Mouse (Mus musculus): ENCODE data around the gene Chst7.

The Chst7 gene

GRCm38 (mm10) chrX:20059381-20059971 lies at the start of gene Chst7:
Gene Chst7 (plus strand): TSS chrX:20059560.
- ATAC-seq (ENCODE audit: low TSS enrichment) = peak; percentile 96

DNA sequence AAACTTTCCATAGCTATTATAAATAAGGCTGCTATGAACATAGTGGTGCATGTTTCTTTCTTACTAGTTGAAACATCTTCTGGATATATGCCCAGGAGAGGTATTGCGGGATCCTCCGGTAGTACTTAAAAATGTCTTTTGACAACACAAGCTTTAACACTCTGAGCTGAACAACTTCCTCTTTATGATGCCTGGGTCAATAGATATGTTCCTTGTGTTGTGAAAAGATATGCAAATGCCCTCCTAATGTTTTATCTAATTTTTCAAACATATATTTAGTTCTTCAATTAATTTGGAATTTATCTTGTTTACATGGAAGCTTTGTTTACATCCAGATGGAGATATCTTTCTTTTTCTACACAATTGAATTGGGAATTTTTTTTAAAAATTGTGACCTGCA lies 47.1 kb upstream of the Chst7 start:
- ATAC-seq (ENCODE audit: low TSS enrichment) = no peak

DNA sequence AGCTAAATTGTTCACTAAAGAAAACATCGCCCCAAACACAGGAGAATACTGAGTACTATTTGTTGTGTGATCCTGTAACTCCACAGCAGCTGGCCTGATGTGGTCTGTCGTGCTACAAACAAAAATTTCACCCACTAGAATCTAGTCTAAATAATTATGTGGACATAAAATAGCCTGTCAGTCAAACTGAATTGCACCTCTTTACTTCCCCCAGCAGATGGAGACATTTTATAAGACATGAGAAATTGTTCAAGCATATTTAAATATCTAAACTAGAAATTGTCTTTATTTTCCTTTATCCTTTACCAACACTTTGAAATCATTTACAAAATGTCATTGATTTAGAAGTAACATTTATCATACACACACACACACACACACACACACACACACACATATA lies 38.4 kb upstream of the Chst7 start:
- no peak for ATAC-seq (ENCODE audit: low TSS enrichment)

DNA sequence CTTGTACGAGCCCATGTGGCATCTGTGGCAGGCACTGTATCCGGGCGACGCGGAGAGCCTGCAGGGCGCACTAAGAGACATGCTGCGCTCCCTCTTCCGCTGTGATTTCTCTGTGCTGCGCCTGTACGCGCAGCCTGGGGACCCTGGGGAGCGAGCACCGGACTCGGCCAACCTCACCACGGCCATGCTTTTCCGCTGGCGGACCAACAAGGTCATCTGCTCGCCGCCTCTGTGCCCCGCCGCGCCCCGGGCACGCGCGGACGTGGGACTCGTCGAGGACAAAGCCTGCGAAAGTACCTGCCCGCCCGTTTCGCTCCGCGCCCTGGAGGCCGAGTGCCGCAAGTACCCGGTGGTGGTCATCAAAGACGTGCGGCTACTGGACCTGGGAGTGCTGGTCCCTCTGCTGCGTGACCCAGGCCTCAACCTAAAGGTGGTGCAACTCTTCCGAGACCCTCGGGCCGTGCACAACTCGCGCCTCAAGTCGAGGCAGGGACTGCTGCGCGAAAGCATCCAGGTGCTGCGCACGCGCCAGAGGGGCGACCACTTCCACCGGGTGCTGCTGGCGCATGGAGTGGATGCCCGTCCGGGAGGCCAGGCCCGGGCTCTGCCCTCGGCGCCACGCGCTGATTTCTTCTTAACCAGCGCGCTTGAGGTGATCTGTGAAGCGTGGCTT lies 872 bp downstream of the Chst7 start:
- peak; percentile 27; the same call in 1 of the 2 replicates for ATAC-seq (ENCODE audit: low TSS enrichment)

GRCm38 (mm10) chrX:20060769-20061315 lies 1.5 kb downstream of the Chst7 start:
- no peak for ATAC-seq (ENCODE audit: low TSS enrichment)

DNA sequence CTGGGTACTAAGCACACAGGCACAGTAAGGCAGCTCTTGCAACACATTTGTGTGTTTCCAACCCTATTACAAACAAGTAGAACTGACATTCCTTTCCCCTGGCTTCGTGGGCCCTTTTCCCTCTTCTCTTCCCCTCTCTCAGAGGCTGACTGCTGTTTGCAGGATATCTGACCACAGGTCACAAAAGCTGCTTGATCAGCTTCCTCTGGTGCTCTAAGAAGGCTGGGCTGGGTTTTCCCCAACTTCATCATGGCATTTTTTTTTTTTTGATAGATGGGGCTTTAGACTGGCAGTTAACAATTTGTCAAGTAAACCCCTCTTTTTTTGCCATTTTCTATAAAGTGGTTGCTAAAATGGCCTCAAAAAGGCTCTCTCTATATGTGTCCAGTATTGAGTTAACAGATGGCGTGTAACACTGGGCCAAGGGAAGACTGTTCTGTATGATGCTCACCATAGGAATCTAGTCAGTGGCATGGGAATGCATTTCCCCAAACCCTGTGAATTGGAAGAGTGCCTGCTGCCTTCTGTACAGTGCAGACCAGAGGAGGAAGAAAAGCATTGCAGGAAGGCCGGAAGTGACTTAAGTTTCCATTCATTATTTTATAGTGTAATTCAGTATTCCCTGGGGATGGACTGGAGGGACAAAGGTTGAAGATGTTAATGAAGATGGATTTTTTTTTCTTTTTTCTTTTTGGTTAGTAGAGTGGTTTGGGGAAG lies 2.6 kb downstream of the Chst7 start:
- no peak for ATAC-seq (ENCODE audit: low TSS enrichment)

DNA sequence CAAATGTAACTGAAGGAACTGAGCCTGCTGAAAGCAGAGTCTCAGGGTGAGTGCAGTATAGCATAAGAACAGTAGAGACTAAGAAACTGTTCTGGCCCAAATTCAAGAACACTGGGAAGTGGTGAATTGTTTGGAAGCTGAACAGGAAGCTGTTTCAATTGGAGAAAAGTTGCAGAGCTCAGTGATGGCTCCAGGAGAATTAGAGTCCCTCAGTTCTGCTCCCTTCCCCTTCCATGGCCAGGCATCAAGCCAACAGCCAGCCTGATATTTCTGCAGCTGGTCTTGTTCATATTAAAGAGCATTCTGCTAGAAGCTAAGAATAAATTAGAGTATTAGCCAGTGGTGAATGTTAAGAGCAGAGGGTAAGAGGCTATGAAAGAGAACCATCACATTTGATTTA lies 7.3 kb downstream of the Chst7 start:
- no peak for ATAC-seq (ENCODE audit: low TSS enrichment)

DNA sequence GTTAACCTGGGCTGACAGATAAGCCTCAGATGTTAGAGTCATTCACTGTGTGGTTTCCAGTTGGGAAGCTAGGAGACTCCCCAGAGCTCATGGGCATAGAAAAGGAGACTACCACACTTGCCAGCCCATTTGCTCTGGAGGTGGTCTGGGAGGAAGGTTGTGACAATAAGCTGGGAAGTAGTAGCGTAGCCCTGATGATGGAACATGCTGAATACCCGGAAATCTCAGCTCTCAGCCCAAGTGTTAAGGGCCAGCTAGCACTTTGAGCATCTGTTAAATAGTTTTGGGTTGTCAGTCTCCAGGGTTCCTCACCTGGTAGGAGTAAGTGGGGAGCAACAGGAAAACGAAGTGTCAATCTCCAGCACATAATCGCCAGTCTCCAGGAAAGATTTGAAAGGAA lies 10.8 kb downstream of the Chst7 start:
- no peak for ATAC-seq (ENCODE audit: low TSS enrichment)

DNA sequence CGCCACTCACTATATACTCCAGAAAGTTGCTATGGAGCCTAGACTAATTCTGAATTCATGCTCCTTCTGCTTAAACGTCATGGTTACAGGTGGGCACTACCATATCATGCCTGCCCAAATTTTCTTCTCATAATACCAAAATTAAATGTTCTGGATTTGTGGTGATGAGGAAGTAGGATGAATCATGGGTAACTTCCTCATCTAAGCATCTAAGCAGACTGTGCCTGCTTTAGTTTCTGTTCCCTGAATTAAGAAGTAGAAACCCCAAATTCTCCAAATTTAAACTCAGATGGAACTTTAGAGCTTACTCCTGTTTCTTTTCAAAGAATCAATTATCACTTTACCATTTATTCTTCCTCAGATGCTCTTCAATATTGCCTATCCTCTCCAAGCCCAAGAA lies 58.4 kb downstream of the Chst7 start:
- ATAC-seq (ENCODE audit: low TSS enrichment) = no peak

DNA sequence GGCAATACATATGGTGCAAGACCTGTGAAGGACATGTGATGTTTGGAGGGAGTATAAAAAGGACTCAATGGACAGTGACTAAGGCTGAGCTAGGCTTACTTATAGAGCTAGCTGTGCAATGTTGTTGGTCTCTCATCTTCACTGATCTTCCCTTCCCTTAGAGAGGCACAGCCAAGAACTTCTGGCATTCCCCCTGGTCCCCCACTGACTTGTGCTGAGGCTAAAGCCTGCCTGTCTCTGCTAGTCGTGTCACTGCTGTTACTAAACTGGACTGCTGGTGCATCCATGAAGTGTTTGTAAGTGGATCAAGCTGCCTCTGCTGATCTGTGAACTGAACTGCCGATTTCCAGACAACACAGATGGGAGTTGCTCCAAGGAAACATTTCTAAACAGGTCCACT lies 66.1 kb downstream of the Chst7 start:
- ATAC-seq (ENCODE audit: low TSS enrichment) = no peak

DNA sequence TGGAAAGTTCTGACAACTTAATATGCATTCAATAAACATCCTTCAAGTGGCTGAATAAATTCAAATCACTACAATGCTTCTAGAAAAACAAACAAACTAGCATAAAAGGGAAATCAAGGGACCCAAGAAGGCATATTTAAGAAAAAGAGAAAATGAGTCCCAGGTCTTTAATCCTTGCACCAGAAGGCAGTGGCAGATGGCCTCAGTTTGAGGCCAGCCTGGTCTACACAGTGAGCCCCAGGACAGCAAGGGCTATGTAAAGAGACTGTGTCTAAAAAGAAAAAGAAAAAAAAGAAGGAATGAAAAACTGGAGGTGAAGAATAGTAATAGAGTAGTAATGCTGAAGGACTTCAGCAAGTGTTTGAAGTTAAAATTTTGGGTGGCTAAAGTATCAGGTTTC lies 69.6 kb downstream of the Chst7 start:
- no peak for ATAC-seq (ENCODE audit: low TSS enrichment)

- no peak for ATAC-seq (ENCODE audit: low TSS enrichment)
Observed at GRCm38 (mm10) chrX:20129466-20129865, 70.1 kb downstream of the Chst7 start.
